Mouse (Mus musculus): Measurements from ENCODE around the gene Ufsp1. TPM values are rescaled to one million over a fixed set of nuclear protein-coding genes. Genes with fewer than 3 reads are reported as not detected.
"Not testable (repeated sequence)": the region's sequence is repeated elsewhere in the genome, so short reads cannot be mapped to it uniquely, and the experiment has no call there.

Ufsp1 gene
- polyA plus RNA-seq (2014; fragmentation: Nextera tagmentation; extraction: Ambion mirVana), result 7.4 and 7.6 TPM in 2 replicates

GRCm38 (mm10) chr5:137293839-137294743 is at the start of gene Ufsp1:
Gene Ufsp1, plus strand, starts transcription at chr5:137294629.
- peak; percentile 94 for DNase-seq (ENCODE audit: low spot score)
- ATAC-seq (ENCODE audit: insufficient number of reproducible peaks, low FRiP score, low TSS enrichment, low read depth), result peak; percentile 93
- peak within 1 kb of the TSS; percentile 70 for H3K27ac ChIP-seq (replicated peaks; ENCODE audit: low read depth, low read length)
- peaks cover 29% of the 10 kb centered on the region for H3K27me3 ChIP-seq (ENCODE audit: control insufficient read depth, insufficient read depth, low read length)
- peaks cover 34% of the 10 kb centered on the region for H3K36me3 ChIP-seq (ENCODE audit: control insufficient read depth, insufficient read depth, low read length)
- no peaks in the 10 kb centered on the region for H3K9me3 ChIP-seq (ENCODE audit: control insufficient read depth, low read length)
- H3K4me3 ChIP-seq (ENCODE audit: low read depth, low read length), result peak within 1 kb of the TSS; percentile 46
- peak within 1 kb of the TSS; percentile 75 for H3K9ac ChIP-seq (ENCODE audit: low read length)
- WGBS, result under 1% methylated on average over 52 of the region's 52 CpGs
- H3K4me2 ChIP-seq (ENCODE audit: low read depth, severe bottlenecking), result peak within 1 kb of the TSS; percentile 95
- peaks cover 12% of the 10 kb centered on the region for H3K4me1 ChIP-seq (ENCODE audit: control insufficient read depth, insufficient read depth, low read length)

GRCm38 (mm10) chr5:137263897-137264720 is 30.3 kb upstream of the Ufsp1 start:
- 81% methylated on average over 14 of the region's 14 CpGs for WGBS
- no peaks in the 10 kb centered on the region for H3K4me1 ChIP-seq (ENCODE audit: control insufficient read depth, insufficient read depth, low read length)
- DNase-seq (ENCODE audit: low spot score) (no peak), ATAC-seq (ENCODE audit: insufficient number of reproducible peaks, low FRiP score, low TSS enrichment, low read depth) (no peak)
- H3K4me2 ChIP-seq (ENCODE audit: low read depth, severe bottlenecking), result no peak overlapping the region
- H3K27ac ChIP-seq (replicated peaks; ENCODE audit: low read depth, low read length), result no peak overlapping the region
- no peak overlapping the region for H3K9ac ChIP-seq (ENCODE audit: low read length)
- H3K27me3 ChIP-seq (ENCODE audit: control insufficient read depth, insufficient read depth, low read length), result no peaks in the 10 kb centered on the region
- no peaks in the 10 kb centered on the region for H3K9me3 ChIP-seq (ENCODE audit: control insufficient read depth, low read length)
- no peak overlapping the region for H3K4me3 ChIP-seq (ENCODE audit: low read depth, low read length)
- no peaks in the 10 kb centered on the region for H3K36me3 ChIP-seq (ENCODE audit: control insufficient read depth, insufficient read depth, low read length)

GRCm38 (mm10) chr5:137264787-137265186 is 29.6 kb upstream of the Ufsp1 start:
- Histone ChIP-seq H3K27me3 (ENCODE audit: control insufficient read depth, insufficient read depth, low read length) (no peaks in the 10 kb centered on the region), H3K4me2 (ENCODE audit: low read depth, severe bottlenecking) (no peak overlapping the region), H3K4me3 (ENCODE audit: low read depth, low read length) (no peak overlapping the region), H3K9me3 (ENCODE audit: control insufficient read depth, low read length) (no peaks in the 10 kb centered on the region), H3K9ac (ENCODE audit: low read length) (no peak overlapping the region), H3K36me3 (ENCODE audit: control insufficient read depth, insufficient read depth, low read length) (no peaks in the 10 kb centered on the region), H3K4me1 (ENCODE audit: control insufficient read depth, insufficient read depth, low read length) (no peaks in the 10 kb centered on the region), H3K27ac (replicated peaks; ENCODE audit: low read depth, low read length) (no peak overlapping the region)
- ATAC-seq (ENCODE audit: insufficient number of reproducible peaks, low FRiP score, low TSS enrichment, low read depth), result no peak
- WGBS, result 93% methylated on average over 11 of the region's 11 CpGs
- no peak for DNase-seq (ENCODE audit: low spot score)

- Histone ChIP-seq H3K4me3 (ENCODE audit: low read depth, low read length) (no peak overlapping the region), H3K27me3 (ENCODE audit: control insufficient read depth, insufficient read depth, low read length) (no peaks in the 10 kb centered on the region), H3K4me1 (ENCODE audit: control insufficient read depth, insufficient read depth, low read length) (no peaks in the 10 kb centered on the region), H3K4me2 (ENCODE audit: low read depth, severe bottlenecking) (no peak overlapping the region), H3K9ac (ENCODE audit: low read length) (no peak overlapping the region), H3K36me3 (ENCODE audit: control insufficient read depth, insufficient read depth, low read length) (no peaks in the 10 kb centered on the region), H3K27ac (replicated peaks; ENCODE audit: low read depth, low read length) (no peak overlapping the region), H3K9me3 (ENCODE audit: control insufficient read depth, low read length) (no peaks in the 10 kb centered on the region)
- WGBS, result 40% methylated on average over 16 of the region's 18 CpGs
- no peak for DNase-seq (ENCODE audit: low spot score)
- ATAC-seq (ENCODE audit: insufficient number of reproducible peaks, low FRiP score, low TSS enrichment, low read depth), result no peak
Measured at GRCm38 (mm10) chr5:137268131-137268910, 26.1 kb upstream of the Ufsp1 start.

- peak; percentile 63 for DNase-seq (ENCODE audit: low spot score)
- Histone ChIP-seq H3K27me3 (ENCODE audit: control insufficient read depth, insufficient read depth, low read length) (no peaks in the 10 kb centered on the region), H3K9me3 (ENCODE audit: control insufficient read depth, low read length) (no peaks in the 10 kb centered on the region), H3K9ac (ENCODE audit: low read length) (no peak overlapping the region), H3K4me1 (ENCODE audit: control insufficient read depth, insufficient read depth, low read length) (no peaks in the 10 kb centered on the region), H3K36me3 (ENCODE audit: control insufficient read depth, insufficient read depth, low read length) (no peaks in the 10 kb centered on the region), H3K27ac (replicated peaks; ENCODE audit: low read depth, low read length) (no peak overlapping the region), H3K4me3 (ENCODE audit: low read depth, low read length) (no peak overlapping the region), H3K4me2 (ENCODE audit: low read depth, severe bottlenecking) (peak overlapping the region; percentile 0; the same call in 1 of the 2 replicates)
- 41% methylated on average over 18 of the region's 18 CpGs for WGBS
- ATAC-seq (ENCODE audit: insufficient number of reproducible peaks, low FRiP score, low TSS enrichment, low read depth), result no peak
Measured at GRCm38 (mm10) chr5:137277360-137278342, 16.8 kb upstream of the Ufsp1 start.

GRCm38 (mm10) chr5:137284411-137284810 is 10.0 kb upstream of the Ufsp1 start:
- not testable (repeated sequence) for H3K36me3 ChIP-seq (ENCODE audit: control insufficient read depth, insufficient read depth, low read length); H3K4me2 ChIP-seq (ENCODE audit: low read depth, severe bottlenecking); H3K4me3 ChIP-seq (ENCODE audit: low read depth, low read length); H3K9me3 ChIP-seq (ENCODE audit: control insufficient read depth, low read length); H3K27ac ChIP-seq (replicated peaks; ENCODE audit: low read depth, low read length); ATAC-seq (ENCODE audit: insufficient number of reproducible peaks, low FRiP score, low TSS enrichment, low read depth); DNase-seq (ENCODE audit: low spot score); H3K9ac ChIP-seq (ENCODE audit: low read length)
- Histone ChIP-seq H3K4me1 (ENCODE audit: control insufficient read depth, insufficient read depth, low read length) (peaks cover 16% of the 10 kb centered on the region), H3K27me3 (ENCODE audit: control insufficient read depth, insufficient read depth, low read length) (peaks cover 25% of the 10 kb centered on the region)
- 72% methylated on average over 5 of the region's 6 CpGs for WGBS

- H3K27me3 ChIP-seq (ENCODE audit: control insufficient read depth, insufficient read depth, low read length), result peaks cover 32% of the 10 kb centered on the region
- DNase-seq (ENCODE audit: low spot score) (peak; percentile 55), ATAC-seq (ENCODE audit: insufficient number of reproducible peaks, low FRiP score, low TSS enrichment, low read depth) (no peak)
- no peak overlapping the region for H3K4me2 ChIP-seq (ENCODE audit: low read depth, severe bottlenecking)
- no peaks in the 10 kb centered on the region for H3K9me3 ChIP-seq (ENCODE audit: control insufficient read depth, low read length)
- H3K4me1 ChIP-seq (ENCODE audit: control insufficient read depth, insufficient read depth, low read length), result peaks cover 16% of the 10 kb centered on the region
- H3K4me3 ChIP-seq (ENCODE audit: low read depth, low read length), result no peak overlapping the region
- WGBS, result 71% methylated on average over 5 of the region's 5 CpGs
- no peaks in the 10 kb centered on the region for H3K36me3 ChIP-seq (ENCODE audit: control insufficient read depth, insufficient read depth, low read length)
- H3K9ac ChIP-seq (ENCODE audit: low read length), result no peak overlapping the region
- no peak overlapping the region for H3K27ac ChIP-seq (replicated peaks; ENCODE audit: low read depth, low read length)
Measured at GRCm38 (mm10) chr5:137285045-137285444, 9.4 kb upstream of the Ufsp1 start.

Measured in limb, embryonic 11.5 days (tissue).